Mouse (Mus musculus) liver, postnatal 0 days (tissue): Measurements from ENCODE around the gene Chrd. TPM values are rescaled to one million over a fixed set of nuclear protein-coding genes. Genes with fewer than 3 reads are reported as not detected.

Source experiments
- ATAC-seq: fragments of 200-750 bp; cut with Nextera tagmentation; 2 replicates; pipeline ENCODE4 v1.8.0; 2017; ENCODE audit warnings: mild to moderate bottlenecking, moderate library complexity
- DNase-seq: peaks from one replicate; pipeline ENCODE4 v3.0.0-alpha.2; 2016
- H3K27ac ChIP-seq: fragments of 300-500 bp; sonication (generic); 2 replicates; pipeline ENCODE4 v1.5.1; 2014; ENCODE audit warnings: antibody characterized with exemption, moderate library complexity, mild to moderate bottlenecking, low read depth
- H3K27me3 ChIP-seq: fragments of 300-500 bp; sonication (generic); 2 replicates; pipeline ENCODE4 v1.6.1; 2014; ENCODE audit warnings: low read length, control low read depth, mixed read lengths; ENCODE audit not compliant: insufficient read depth
- H3K36me3 ChIP-seq: fragments of 300-500 bp; sonication (generic); replicated peaks from 2 replicates; pipeline ENCODE4 v1.6.1; 2014; ENCODE audit warnings: mild to moderate bottlenecking, control low read depth, low read length, moderate library complexity, mixed read lengths; ENCODE audit not compliant: insufficient read depth
- H3K4me1 ChIP-seq: fragments of 300-500 bp; sonication (generic); 2 replicates; pipeline ENCODE4 v1.6.1; 2014; ENCODE audit warnings: antibody characterized with exemption, mild to moderate bottlenecking, control low read depth; ENCODE audit not compliant: insufficient read depth
- H3K4me2 ChIP-seq: fragments of 300-500 bp; sonication (generic); 2 replicates; pipeline ENCODE4 v1.6.1; 2014; ENCODE audit warnings: low read depth, mild to moderate bottlenecking, low read length, moderate library complexity, mixed read lengths
- H3K4me3 ChIP-seq: fragments of 300-500 bp; sonication (generic); 2 replicates; pipeline ENCODE4 v1.5.1; 2014; ENCODE audit warnings: low read depth, low read length
- H3K9ac ChIP-seq: fragments of 300-500 bp; sonication (generic); replicated peaks from 2 replicates; pipeline ENCODE4 v1.6.1; 2014; ENCODE audit warnings: mild to moderate bottlenecking, moderate library complexity
- H3K9me3 ChIP-seq: fragments of 300-500 bp; sonication (generic); 2 replicates; pipeline ENCODE4 v1.6.1; 2016; ENCODE audit warnings: mild to moderate bottlenecking, control low read depth, low read length, mixed read lengths
- CTCF ChIP-seq: sonication (generic); IDR thresholded peaks from 2 replicates; pipeline ENCODE4 v1.5.1; 2016; ENCODE audit warnings: antibody characterized with exemption, low read depth
- EP300 ChIP-seq: IDR thresholded peaks from 2 replicates; pipeline ENCODE4 v1.6.1; 2016; ENCODE audit warnings: antibody characterized with exemption, low read depth, mild to moderate bottlenecking
- WGBS: fragments of 180-500 bp; shearing (Covaris S2); extraction: QIAGEN DNeasy Blood & Tissue Kit; methylation state at CpG from one replicate; pipeline ENCODE4 v1.1.7; 2014; ENCODE audit not compliant: insufficient replicate concordance; 5-methylcytosine and 5-hydroxymethylcytosine counted together
- polyA plus RNA-seq: library from polyadenylated mRNA; unstranded; fragments of >200 nt; fragmentation: Nextera tagmentation; extraction: Ambion mirVana; gene quantifications from 2 replicates; pipeline ENCODE4 v1.2.1, GENCODE M21; 2015

Chrd gene
- polyA plus RNA-seq, 1 experiment from 2014 or later = 0.34 TPM

GRCm38 (mm10) chr16:20715161-20715560, 17.8 kb upstream of the Chrd start:
- DNase-seq = no peak
- 74% methylated on average over 2 of the region's 2 CpGs for WGBS
- Histone ChIP-seq H3K27ac (peak overlapping the region; percentile 95), H3K9me3 (no peaks in the 10 kb centered on the region), H3K36me3 (peaks cover 8% of the 10 kb centered on the region), H3K4me1 (peaks cover 36% of the 10 kb centered on the region), H3K27me3 (0 out of 2 replicates have a peak, but pooled peaks cover 3% of the 10 kb centered on the region), H3K4me2 (peak overlapping the region; percentile 100), H3K9ac (peak overlapping the region; percentile 79), H3K4me3 (peak overlapping the region; percentile 78)
- no peak for ATAC-seq
- no peak for TF ChIP-seq EP300
- no peak for TF ChIP-seq CTCF

- 12% methylated on average over 12 of the region's 12 CpGs for WGBS
- no peak for TF ChIP-seq EP300
- TF ChIP-seq CTCF = no peak
- Histone ChIP-seq H3K27ac (peak overlapping the region; percentile 95), H3K9ac (peak overlapping the region; percentile 79), H3K4me1 (peaks cover 36% of the 10 kb centered on the region), H3K4me3 (peak overlapping the region; percentile 78), H3K4me2 (peak overlapping the region; percentile 100), H3K36me3 (peaks cover 11% of the 10 kb centered on the region), H3K9me3 (no peaks in the 10 kb centered on the region), H3K27me3 (0 out of 2 replicates have a peak, but pooled peaks cover 3% of the 10 kb centered on the region)
- ATAC-seq = no peak
- no peak for DNase-seq
Measured at GRCm38 (mm10) chr16:20715566-20715965, 17.4 kb upstream of the Chrd start.

- ATAC-seq = peak; percentile 50
- WGBS = 2% methylated on average over 47 of the region's 68 CpGs
- peak overlapping the region; percentile 78 for H3K4me3 ChIP-seq
- H3K4me2 ChIP-seq = peak overlapping the region; percentile 100
- H3K9ac ChIP-seq = peak overlapping the region; percentile 79
- H3K4me1 ChIP-seq = peaks cover 36% of the 10 kb centered on the region
- peak overlapping the region; percentile 95 for H3K27ac ChIP-seq
- peaks cover 10% of the 10 kb centered on the region for H3K36me3 ChIP-seq
- peak; percentile 33; the same call in 1 of the 2 replicates for TF ChIP-seq CTCF
- TF ChIP-seq EP300 = no peak
- H3K27me3 ChIP-seq = 0 out of 2 replicates have a peak, but pooled peaks cover 3% of the 10 kb centered on the region
- DNase-seq = peak; percentile 83
- no peaks in the 10 kb centered on the region for H3K9me3 ChIP-seq
Measured at GRCm38 (mm10) chr16:20715976-20716840, 16.7 kb upstream of the Chrd start.

- DNase-seq (no peak), ATAC-seq (no peak)
- WGBS = 2% methylated on average over 8 of the region's 8 CpGs
- peaks cover 15% of the 10 kb centered on the region for H3K36me3 ChIP-seq
- H3K9ac ChIP-seq = peak overlapping the region; percentile 79
- no peak for TF ChIP-seq CTCF
- no peak for TF ChIP-seq EP300
- peak overlapping the region; percentile 95 for H3K27ac ChIP-seq
- no peaks in the 10 kb centered on the region for H3K9me3 ChIP-seq
- H3K4me2 ChIP-seq = peak overlapping the region; percentile 100
- H3K4me1 ChIP-seq = peaks cover 36% of the 10 kb centered on the region
- H3K27me3 ChIP-seq = 0 out of 2 replicates have a peak, but pooled peaks cover 3% of the 10 kb centered on the region
- peak overlapping the region; percentile 78 for H3K4me3 ChIP-seq
Measured at GRCm38 (mm10) chr16:20716841-20717180, 16.1 kb upstream of the Chrd start.

- no peaks in the 10 kb centered on the region for H3K9me3 ChIP-seq
- H3K4me2 ChIP-seq = peak within 1 kb of the TSS; percentile 100
- under 1% methylated on average over 62 of the region's 62 CpGs for WGBS
- H3K36me3 ChIP-seq = peaks cover 17% of the 10 kb centered on the region
- DNase-seq = peak; percentile 96
- ATAC-seq = peak; percentile 90
- H3K27ac ChIP-seq = peak within 1 kb of the TSS; percentile 95
- peak; percentile 93 for TF ChIP-seq CTCF
- TF ChIP-seq EP300 = peak; percentile 74; the same call in 1 of the 2 replicates
- peak within 1 kb of the TSS; percentile 78 for H3K4me3 ChIP-seq
- H3K9ac ChIP-seq = peak within 1 kb of the TSS; percentile 79
- H3K27me3 ChIP-seq = 0 out of 2 replicates have a peak, but pooled peaks cover 3% of the 10 kb centered on the region
- peaks cover 34% of the 10 kb centered on the region for H3K4me1 ChIP-seq
Measured at GRCm38 (mm10) chr16:20717181-20717977, 15.5 kb upstream of the Chrd start, which contains the start of the genes Polr2h and Clcn2. Polr2h (plus strand) TSS chr16:20717665. Clcn2 (minus strand) TSS chr16:20717746.
